Mouse (Mus musculus): ENCODE results near the gene Pnma1. TPM values are rescaled to one million over a fixed set of nuclear protein-coding genes. Genes with fewer than 3 reads are reported as not detected.
A peak's percentile ranks its signal among the peaks of the same experiment; 100 is the strongest.

The Pnma1 gene
- polyA plus RNA-seq, 2 experiments = 0.05 to 0.10 TPM

DNA sequence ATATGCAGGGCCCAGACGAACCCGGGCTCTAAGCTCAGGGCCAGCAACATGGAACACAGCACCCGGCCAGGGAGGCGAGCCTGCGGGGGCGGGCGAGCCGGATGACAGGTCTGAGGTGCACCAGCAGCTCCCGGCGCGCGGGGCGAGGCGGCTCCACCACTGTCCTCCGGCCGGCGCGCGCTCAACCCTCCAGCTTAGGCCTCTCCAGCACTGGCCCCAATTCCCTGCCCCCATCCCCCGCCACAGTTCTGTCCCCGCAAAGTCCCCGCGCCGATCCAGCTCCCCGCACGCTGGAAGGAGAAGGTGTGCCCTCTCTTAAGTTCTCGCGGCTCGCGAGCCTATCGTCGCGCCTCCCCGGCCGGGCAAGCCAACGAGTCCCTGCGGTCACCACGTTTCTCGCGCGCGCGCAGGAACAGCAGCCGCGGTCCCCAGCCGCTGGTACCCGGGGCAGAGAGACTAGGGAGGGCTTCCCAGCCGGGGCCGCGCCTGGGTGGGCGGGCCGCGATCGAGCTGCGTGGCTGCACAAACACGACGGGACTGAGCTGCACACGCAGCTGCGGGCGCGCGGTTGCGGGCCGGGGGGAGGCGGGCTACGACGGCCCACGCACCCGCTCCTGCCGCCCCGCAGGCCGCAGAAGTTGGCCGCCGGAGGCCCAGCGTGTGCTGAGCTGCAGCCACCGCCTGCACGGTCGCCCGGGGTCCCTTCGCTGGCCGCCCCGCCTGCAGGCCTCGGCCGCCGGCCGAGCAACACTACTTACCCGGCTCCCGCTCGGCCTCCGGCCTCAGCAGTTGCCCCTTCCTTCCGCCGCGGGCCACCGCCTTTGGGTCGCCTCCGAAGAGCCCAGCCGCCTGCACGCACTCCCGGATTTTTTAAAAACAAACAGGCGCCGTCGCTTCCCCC lies 44.7 kb upstream of the Pnma1 start:
- Histone ChIP-seq H3K4me2 (ENCODE audit: low read depth) (peak overlapping the region; percentile 87), H3K9me3 (ENCODE audit: control insufficient read depth, low read length) (no peaks in the 10 kb centered on the region), H3K27ac (peak overlapping the region; percentile 85), H3K27me3 (ENCODE audit: control insufficient read depth, insufficient read depth, low read length) (no peaks in the 10 kb centered on the region), H3K4me3 (ENCODE audit: insufficient read depth in 1 of 2, low read depth in 2 of 2, low read length in 2 of 2) (peak overlapping the region; percentile 80 to 98), H3K36me3 (replicated peaks; ENCODE audit: control insufficient read depth, insufficient read depth, low read depth) (no peaks in the 10 kb centered on the region; the same call in 1 of the 2 replicates), H3K9ac (replicated peaks) (peak overlapping the region; percentile 99), H3K4me1 (replicated peaks; ENCODE audit: control insufficient read depth in 2 of 2, insufficient read depth in 2 of 2, low read length in 1 of 2) (peaks cover 40 to 51% of the 10 kb centered on the region in 2 experiments)
- TF ChIP-seq CTCF (IDR thresholded peaks at IDR 0.05; ENCODE audit: low read depth) (no peak), EP300 (IDR thresholded peaks at IDR 0.05; ENCODE audit: low read depth) (no peak)
- ATAC-seq (ENCODE audit: insufficient read depth) = peak; percentile 38
- under 1% methylated on average over 101 of the region's 102 CpGs for WGBS (ENCODE audit: insufficient replicate concordance)
- DNase-seq (ENCODE audit: low read depth in 3 of 3, low spot score in 3 of 3) = no peak

DNA sequence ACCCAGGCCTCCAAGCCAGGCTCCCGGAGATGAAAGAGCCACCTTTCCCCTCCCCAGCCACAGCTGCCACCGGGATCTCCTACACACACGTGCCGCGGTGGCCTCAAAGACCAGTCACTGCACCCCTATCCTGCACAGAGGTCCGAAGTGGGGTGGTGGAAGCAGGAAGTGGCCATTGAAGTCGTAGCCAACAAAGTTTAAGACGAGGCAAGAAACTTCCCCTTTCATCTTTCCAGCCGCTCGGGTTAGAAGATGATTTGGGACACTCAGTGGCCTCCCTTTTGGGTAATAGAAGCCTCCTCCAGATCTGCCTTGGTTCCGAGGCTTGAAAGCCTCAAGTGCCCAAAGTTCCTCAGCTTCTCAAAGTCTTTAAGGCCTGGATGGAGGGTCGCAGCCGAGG lies 44.0 kb upstream of the Pnma1 start:
- Histone ChIP-seq H3K36me3 (replicated peaks; ENCODE audit: control insufficient read depth, insufficient read depth, low read depth) (no peaks in the 10 kb centered on the region; the same call in 1 of the 2 replicates), H3K4me3 (ENCODE audit: insufficient read depth in 1 of 2, low read depth in 2 of 2, low read length in 2 of 2) (peak overlapping the region; percentile 80 to 98), H3K27ac (peak overlapping the region; percentile 85), H3K9me3 (ENCODE audit: control insufficient read depth, low read length) (no peaks in the 10 kb centered on the region), H3K4me2 (ENCODE audit: low read depth) (peak overlapping the region; percentile 87), H3K9ac (replicated peaks) (peak overlapping the region; percentile 99), H3K4me1 (replicated peaks; ENCODE audit: control insufficient read depth in 2 of 2, insufficient read depth in 2 of 2, low read length in 1 of 2) (peaks cover 37 to 51% of the 10 kb centered on the region in 2 experiments), H3K27me3 (ENCODE audit: control insufficient read depth, insufficient read depth, low read length) (no peaks in the 10 kb centered on the region)
- ATAC-seq (ENCODE audit: insufficient read depth) (no peak), DNase-seq (ENCODE audit: low read depth in 3 of 3, low spot score in 3 of 3) (no peak)
- TF ChIP-seq EP300 (IDR thresholded peaks at IDR 0.05; ENCODE audit: low read depth) (0 out of 2 replicates have a peak, but pooled peaks have one; percentile 0), CTCF (IDR thresholded peaks at IDR 0.05; ENCODE audit: low read depth) (no peak)
- WGBS (ENCODE audit: insufficient replicate concordance) = under 1% methylated on average over 13 of the region's 13 CpGs

DNA sequence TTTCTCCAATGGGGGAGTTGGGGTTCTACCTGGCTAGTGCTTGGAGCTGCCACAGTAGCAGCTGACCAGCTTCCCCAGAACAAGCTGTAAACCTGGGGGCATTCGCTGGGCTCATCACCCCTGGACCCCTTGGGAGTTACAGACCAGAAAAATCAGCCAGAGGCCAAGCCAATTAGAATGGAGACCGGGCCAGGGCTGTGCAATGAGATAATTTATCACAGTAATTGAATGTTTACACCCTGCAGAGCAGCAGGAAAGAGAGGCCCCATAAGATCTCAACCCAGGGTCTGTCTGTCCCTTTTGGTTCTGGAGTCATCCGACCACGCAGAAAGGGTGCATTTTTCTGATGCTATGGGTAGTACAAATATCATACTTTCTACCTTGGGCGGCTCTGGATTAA lies 43.5 kb upstream of the Pnma1 start:
- peak overlapping the region; percentile 87 for H3K4me2 ChIP-seq (ENCODE audit: low read depth)
- H3K4me3 ChIP-seq (ENCODE audit: insufficient read depth in 1 of 2, low read depth in 2 of 2, low read length in 2 of 2) = peak overlapping the region; percentile 80 to 98
- peak overlapping the region; percentile 85 for H3K27ac ChIP-seq
- no peaks in the 10 kb centered on the region for H3K9me3 ChIP-seq (ENCODE audit: control insufficient read depth, low read length)
- WGBS (ENCODE audit: insufficient replicate concordance) = 12% methylated on average over 5 of the region's 5 CpGs
- peaks cover 3% of the 10 kb centered on the region; the same call in 1 of the 2 replicates for H3K36me3 ChIP-seq (replicated peaks; ENCODE audit: control insufficient read depth, insufficient read depth, low read depth)
- peak overlapping the region; percentile 99 for H3K9ac ChIP-seq (replicated peaks)
- no peak for DNase-seq (ENCODE audit: low read depth in 3 of 3, low spot score in 3 of 3)
- no peaks in the 10 kb centered on the region for H3K27me3 ChIP-seq (ENCODE audit: control insufficient read depth, insufficient read depth, low read length)
- peaks cover 37 to 51% of the 10 kb centered on the region in 2 experiments for H3K4me1 ChIP-seq (replicated peaks; ENCODE audit: control insufficient read depth in 2 of 2, insufficient read depth in 2 of 2, low read length in 1 of 2)
- peak; percentile 24; the same call in 1 of the 2 replicates for ATAC-seq (ENCODE audit: insufficient read depth)
- no peak for TF ChIP-seq CTCF (IDR thresholded peaks at IDR 0.05; ENCODE audit: low read depth)
- 0 out of 2 replicates have a peak, but pooled peaks have one; percentile 26 for TF ChIP-seq EP300 (IDR thresholded peaks at IDR 0.05; ENCODE audit: low read depth)

DNA sequence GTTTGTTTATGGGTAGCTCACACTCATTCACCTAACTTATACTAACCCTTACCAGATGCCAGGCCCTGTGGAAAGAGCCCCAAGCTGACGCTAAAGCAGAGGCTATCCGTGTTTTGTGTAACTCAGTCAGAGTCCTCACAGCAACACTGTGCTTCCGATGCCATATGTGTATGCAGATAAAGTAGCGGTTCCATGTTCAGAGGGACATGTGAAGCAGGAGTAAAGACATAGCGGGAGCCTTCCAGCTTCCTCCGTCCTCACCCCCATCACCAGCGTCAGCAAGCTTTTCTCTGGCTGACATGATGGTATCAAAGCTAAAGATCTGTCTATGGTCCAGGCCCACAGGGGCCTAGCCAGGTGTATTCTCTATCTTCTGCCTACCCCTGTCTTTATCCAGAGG lies 42.9 kb upstream of the Pnma1 start:
- TF ChIP-seq EP300 (IDR thresholded peaks at IDR 0.05; ENCODE audit: low read depth) (no peak; the same call in 1 of the 2 replicates), CTCF (IDR thresholded peaks at IDR 0.05; ENCODE audit: low read depth) (no peak)
- DNase-seq (ENCODE audit: low read depth in 3 of 3, low spot score in 3 of 3) = no peak
- Histone ChIP-seq H3K9me3 (ENCODE audit: control insufficient read depth, low read length) (no peaks in the 10 kb centered on the region), H3K27ac (peak overlapping the region; percentile 85), H3K4me3 (ENCODE audit: insufficient read depth in 1 of 2, low read depth in 2 of 2, low read length in 2 of 2) (peak overlapping the region; percentile 80 to 98), H3K36me3 (replicated peaks; ENCODE audit: control insufficient read depth, insufficient read depth, low read depth) (peaks cover 4% of the 10 kb centered on the region; the same call in 1 of the 2 replicates), H3K9ac (replicated peaks) (peak overlapping the region; percentile 99), H3K4me1 (replicated peaks; ENCODE audit: control insufficient read depth in 2 of 2, insufficient read depth in 2 of 2, low read length in 1 of 2) (peaks cover 37 to 52% of the 10 kb centered on the region in 2 experiments), H3K27me3 (ENCODE audit: control insufficient read depth, insufficient read depth, low read length) (no peaks in the 10 kb centered on the region), H3K4me2 (ENCODE audit: low read depth) (peak overlapping the region; percentile 87)
- ATAC-seq (ENCODE audit: insufficient read depth) = peak; percentile 7; the same call in 1 of the 2 replicates
- 25% methylated on average over 7 of the region's 7 CpGs for WGBS (ENCODE audit: insufficient replicate concordance)
